Mouse (Mus musculus) lung, adult 2 months (tissue): ENCODE results near the gene Cd164l2.

Experiments used
- CTCF ChIP-seq: fragments of 200-500 bp; IDR thresholded peaks from 2 replicates; pipeline ENCODE4 v1.5.1; 2011; ENCODE audit warnings: mild to moderate bottlenecking, low read length, control low read depth; ENCODE audit not compliant: insufficient read depth
- POLR2A ChIP-seq: fragments of 200-500 bp; IDR thresholded peaks from 2 replicates; pipeline ENCODE4 v1.6.1; 2011; ENCODE audit warnings: low read depth, mild to moderate bottlenecking, control low read depth, low read length, borderline replicate concordance; ENCODE audit errors: extremely low read depth

DNA sequence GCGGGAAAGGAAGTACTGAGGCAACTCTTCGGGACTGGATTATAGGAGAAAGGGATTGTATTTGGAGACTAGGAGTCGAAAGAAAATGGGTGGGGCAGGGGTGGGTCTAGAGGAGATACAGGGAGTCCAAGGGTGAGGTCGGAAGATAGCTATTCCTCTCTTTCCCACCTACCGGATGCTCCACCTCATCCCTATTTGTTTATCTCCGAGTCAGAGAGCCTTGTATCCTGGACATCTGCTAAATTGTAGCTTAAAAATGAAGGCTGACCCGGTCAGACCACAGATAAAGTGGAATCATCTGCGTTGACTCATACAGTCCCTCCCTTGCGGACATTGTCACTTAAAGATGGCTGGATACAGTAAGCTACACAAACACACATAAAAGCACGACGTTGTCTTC, 30.0 kb downstream of the Cd164l2 start:
- TF ChIP-seq POLR2A = no peak
- no peak for TF ChIP-seq CTCF
